Mouse (Mus musculus) midbrain, embryonic 13.5 days (tissue): ENCODE measurements at regions not wholly inside any gene's neighbourhood (a gene's known extent, or its start where the extent isn't known, plus 50 kb on each side); places are given as distances from the start of the nearest gene placed in this dataset.

ENCODE experiments used
- ATAC-seq: fragments of 200-750 bp; cut with Nextera tagmentation; 2 replicates; pipeline ENCODE4 v1.8.0; 2017; ENCODE audit warnings: mild to moderate bottlenecking, moderate TSS enrichment, moderate library complexity
- H3K27ac ChIP-seq: fragments of 300-500 bp; sonication (generic); 2 replicates; pipeline ENCODE4 v1.5.1; 2015; ENCODE audit warnings: inconsistent platforms, mild to moderate bottlenecking, moderate library complexity
- H3K27me3 ChIP-seq: fragments of 300-500 bp; sonication (generic); 2 replicates; pipeline ENCODE4 v1.6.1; 2015; ENCODE audit warnings: mild to moderate bottlenecking, inconsistent platforms
- H3K36me3 ChIP-seq: fragments of 300-500 bp; sonication (generic); 2 replicates; pipeline ENCODE4 v1.6.1; 2015; ENCODE audit warnings: mild to moderate bottlenecking, inconsistent platforms
- H3K4me1 ChIP-seq: fragments of 300-500 bp; sonication (generic); replicated peaks from 2 replicates; pipeline ENCODE4 v1.6.1; 2015; ENCODE audit warnings: inconsistent platforms
- H3K4me2 ChIP-seq: fragments of 300-500 bp; sonication (generic); replicated peaks from 2 replicates; pipeline ENCODE4 v1.6.1; 2015; ENCODE audit warnings: moderate library complexity, mild to moderate bottlenecking, inconsistent platforms
- H3K4me3 ChIP-seq: fragments of 300-500 bp; sonication (generic); replicated peaks from 2 replicates; pipeline ENCODE4 v1.5.1; 2015; ENCODE audit warnings: mild to moderate bottlenecking, inconsistent platforms
- H3K9ac ChIP-seq: fragments of 300-500 bp; sonication (generic); replicated peaks from 2 replicates; pipeline ENCODE4 v1.6.1; 2015; ENCODE audit warnings: mild to moderate bottlenecking, inconsistent platforms
- H3K9me3 ChIP-seq: fragments of 300-500 bp; sonication (generic); 2 replicates; pipeline ENCODE4 v1.6.1; 2016; ENCODE audit warnings: mild to moderate bottlenecking, inconsistent platforms
- WGBS: fragments of 180-500 bp; shearing (Covaris S2); methylation state at CpG from one replicate; pipeline ENCODE4 v1.1.7; 2015; 5-methylcytosine and 5-hydroxymethylcytosine counted together

DNA sequence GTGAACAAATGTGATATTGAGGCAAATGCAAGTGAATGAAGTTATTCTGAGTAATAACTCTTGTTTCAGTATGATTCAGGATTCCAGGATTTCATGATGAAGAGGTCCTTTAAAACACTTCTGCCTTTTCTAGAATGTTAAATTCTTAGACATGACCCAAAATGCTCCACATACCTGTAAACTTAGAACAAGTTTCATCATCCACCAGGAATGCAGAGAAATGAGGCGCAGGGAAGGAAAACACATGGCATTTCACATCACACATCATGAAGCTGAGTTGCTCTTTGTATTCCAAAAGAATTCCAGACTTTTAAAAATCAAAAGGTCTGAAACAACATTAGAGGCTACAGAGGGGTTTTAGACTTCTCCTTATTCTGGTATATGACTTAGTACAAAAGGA lies 574.8 kb downstream of the Rfpl4b start:
- Histone ChIP-seq H3K4me3 (no peak overlapping the region), H3K9ac (no peak overlapping the region), H3K27me3 (no peaks in the 10 kb centered on the region), H3K27ac (no peak overlapping the region), H3K36me3 (no peaks in the 10 kb centered on the region), H3K9me3 (no peaks in the 10 kb centered on the region; the same call in 1 of the 2 replicates), H3K4me1 (no peaks in the 10 kb centered on the region), H3K4me2 (no peak overlapping the region)
- WGBS, result 90% methylated on average over 1 of the region's 1 CpGs
- ATAC-seq, result no peak
